Mouse (Mus musculus): ENCODE data around the gene Camta1. TPM values are rescaled to one million over a fixed set of nuclear protein-coding genes. Genes with fewer than 3 reads are reported as not detected.

Gene Camta1
- polyA plus RNA-seq, 1 experiment from 2014 or later: 206 TPM

GRCm38 (mm10) chr4:151232028-151232427, 629.6 kb downstream of the Camta1 start:
- no peaks in the 10 kb centered on the region for H3K27me3 ChIP-seq (ENCODE audit: control insufficient read depth, insufficient read depth, low read length)
- H3K9ac ChIP-seq (replicated peaks; ENCODE audit: low read depth, low read length): no peak overlapping the region
- no peak overlapping the region for H3K27ac ChIP-seq (ENCODE audit: low read depth, low read length)
- no peaks in the 10 kb centered on the region for H3K9me3 ChIP-seq (ENCODE audit: control insufficient read depth, low read length)
- H3K36me3 ChIP-seq (ENCODE audit: control insufficient read depth, insufficient read depth, low read length): no peaks in the 10 kb centered on the region
- no peak overlapping the region for H3K4me2 ChIP-seq (ENCODE audit: low read depth, low read length)
- WGBS: 73% methylated on average over 3 of the region's 3 CpGs
- ATAC-seq (ENCODE audit: low read depth): no peak
- H3K4me1 ChIP-seq (ENCODE audit: control insufficient read depth, insufficient read depth, low read length): no peaks in the 10 kb centered on the region
- H3K4me3 ChIP-seq (ENCODE audit: low read depth, low read length): no peak overlapping the region

- WGBS: 43% methylated on average over 6 of the region's 6 CpGs
- Histone ChIP-seq H3K27me3 (ENCODE audit: control insufficient read depth, insufficient read depth, low read length) (no peaks in the 10 kb centered on the region), H3K9me3 (ENCODE audit: control insufficient read depth, low read length) (no peaks in the 10 kb centered on the region), H3K9ac (replicated peaks; ENCODE audit: low read depth, low read length) (no peak overlapping the region), H3K36me3 (ENCODE audit: control insufficient read depth, insufficient read depth, low read length) (no peaks in the 10 kb centered on the region), H3K4me3 (ENCODE audit: low read depth, low read length) (no peak overlapping the region), H3K4me1 (ENCODE audit: control insufficient read depth, insufficient read depth, low read length) (peaks cover 8% of the 10 kb centered on the region; the same call in 1 of the 2 replicates), H3K27ac (ENCODE audit: low read depth, low read length) (no peak overlapping the region), H3K4me2 (ENCODE audit: low read depth, low read length) (no peak overlapping the region)
- no peak for ATAC-seq (ENCODE audit: low read depth)
Observed at GRCm38 (mm10) chr4:151229073-151229472, 632.6 kb downstream of the Camta1 start.

- H3K9ac ChIP-seq (replicated peaks; ENCODE audit: low read depth, low read length): no peak overlapping the region
Observed at GRCm38 (mm10) chr4:151226496-151226895, 635.2 kb downstream of the Camta1 start.

GRCm38 (mm10) chr4:151224017-151224416, 637.7 kb downstream of the Camta1 start:
- H3K4me1 ChIP-seq (ENCODE audit: control insufficient read depth, insufficient read depth, low read length): peaks cover 24% of the 10 kb centered on the region
- WGBS: 81% methylated on average over 12 of the region's 12 CpGs
- no peaks in the 10 kb centered on the region for H3K27me3 ChIP-seq (ENCODE audit: control insufficient read depth, insufficient read depth, low read length)
- no peaks in the 10 kb centered on the region for H3K36me3 ChIP-seq (ENCODE audit: control insufficient read depth, insufficient read depth, low read length)
- no peak overlapping the region for H3K27ac ChIP-seq (ENCODE audit: low read depth, low read length)
- H3K9ac ChIP-seq (replicated peaks; ENCODE audit: low read depth, low read length): no peak overlapping the region
- H3K4me3 ChIP-seq (ENCODE audit: low read depth, low read length): no peak overlapping the region
- H3K9me3 ChIP-seq (ENCODE audit: control insufficient read depth, low read length): no peaks in the 10 kb centered on the region
- ATAC-seq (ENCODE audit: low read depth): no peak
- H3K4me2 ChIP-seq (ENCODE audit: low read depth, low read length): no peak overlapping the region

More at GRCm38 (mm10) chr4:151226496-151226895, 635.2 kb downstream of the Camta1 start:
- H3K27ac ChIP-seq (ENCODE audit: low read depth, low read length): no peak overlapping the region
- H3K36me3 ChIP-seq (ENCODE audit: control insufficient read depth, insufficient read depth, low read length): no peaks in the 10 kb centered on the region
- peaks cover 24% of the 10 kb centered on the region for H3K4me1 ChIP-seq (ENCODE audit: control insufficient read depth, insufficient read depth, low read length)
- no peak overlapping the region for H3K4me3 ChIP-seq (ENCODE audit: low read depth, low read length)
- H3K27me3 ChIP-seq (ENCODE audit: control insufficient read depth, insufficient read depth, low read length): no peaks in the 10 kb centered on the region
- H3K4me2 ChIP-seq (ENCODE audit: low read depth, low read length): no peak overlapping the region
- H3K9me3 ChIP-seq (ENCODE audit: control insufficient read depth, low read length): no peaks in the 10 kb centered on the region
- ATAC-seq (ENCODE audit: low read depth): no peak
- 6% methylated on average over 9 of the region's 9 CpGs for WGBS

- Histone ChIP-seq H3K27ac (ENCODE audit: low read depth, low read length) (0 out of 2 replicates have a peak overlapping the region, but pooled peaks have one; percentile 28), H3K4me1 (ENCODE audit: control insufficient read depth, insufficient read depth, low read length) (peaks cover 24% of the 10 kb centered on the region), H3K9me3 (ENCODE audit: control insufficient read depth, low read length) (no peaks in the 10 kb centered on the region), H3K4me2 (ENCODE audit: low read depth, low read length) (no peak overlapping the region), H3K36me3 (ENCODE audit: control insufficient read depth, insufficient read depth, low read length) (no peaks in the 10 kb centered on the region), H3K4me3 (ENCODE audit: low read depth, low read length) (no peak overlapping the region), H3K27me3 (ENCODE audit: control insufficient read depth, insufficient read depth, low read length) (no peaks in the 10 kb centered on the region), H3K9ac (replicated peaks; ENCODE audit: low read depth, low read length) (no peak overlapping the region)
- WGBS: 75% methylated on average over 13 of the region's 13 CpGs
- no peak for ATAC-seq (ENCODE audit: low read depth)
Observed at GRCm38 (mm10) chr4:151223263-151223996, 638.2 kb downstream of the Camta1 start.

GRCm38 (mm10) chr4:151222635-151223034, 639.0 kb downstream of the Camta1 start:
- no peaks in the 10 kb centered on the region for H3K27me3 ChIP-seq (ENCODE audit: control insufficient read depth, insufficient read depth, low read length)
- no peak overlapping the region for H3K4me2 ChIP-seq (ENCODE audit: low read depth, low read length)
- H3K36me3 ChIP-seq (ENCODE audit: control insufficient read depth, insufficient read depth, low read length): no peaks in the 10 kb centered on the region
- no peaks in the 10 kb centered on the region for H3K9me3 ChIP-seq (ENCODE audit: control insufficient read depth, low read length)
- H3K4me1 ChIP-seq (ENCODE audit: control insufficient read depth, insufficient read depth, low read length): peaks cover 24% of the 10 kb centered on the region
- H3K9ac ChIP-seq (replicated peaks; ENCODE audit: low read depth, low read length): no peak overlapping the region
- ATAC-seq (ENCODE audit: low read depth): peak; percentile 42
- peak overlapping the region; percentile 66 for H3K27ac ChIP-seq (ENCODE audit: low read depth, low read length)
- 8% methylated on average over 10 of the region's 10 CpGs for WGBS
- H3K4me3 ChIP-seq (ENCODE audit: low read depth, low read length): no peak overlapping the region

GRCm38 (mm10) chr4:151216553-151217292, 645.0 kb downstream of the Camta1 start:
- peak overlapping the region; percentile 23; the same call in 1 of the 2 replicates for H3K27ac ChIP-seq (ENCODE audit: low read depth, low read length)
- no peaks in the 10 kb centered on the region for H3K27me3 ChIP-seq (ENCODE audit: control insufficient read depth, insufficient read depth, low read length)
- H3K4me1 ChIP-seq (ENCODE audit: control insufficient read depth, insufficient read depth, low read length): peaks cover 20% of the 10 kb centered on the region; the same call in 1 of the 2 replicates
- H3K4me3 ChIP-seq (ENCODE audit: low read depth, low read length): no peak overlapping the region
- H3K4me2 ChIP-seq (ENCODE audit: low read depth, low read length): peak overlapping the region; percentile 16; the same call in 1 of the 2 replicates
- H3K9ac ChIP-seq (replicated peaks; ENCODE audit: low read depth, low read length): no peak overlapping the region; the same call in 1 of the 2 replicates
- no peaks in the 10 kb centered on the region for H3K9me3 ChIP-seq (ENCODE audit: control insufficient read depth, low read length)
- 0 out of 2 replicates have a peak, but pooled peaks have one; percentile 28 for ATAC-seq (ENCODE audit: low read depth)
- H3K36me3 ChIP-seq (ENCODE audit: control insufficient read depth, insufficient read depth, low read length): no peaks in the 10 kb centered on the region
- WGBS: 58% methylated on average over 15 of the region's 15 CpGs

- H3K4me3 ChIP-seq (ENCODE audit: low read depth, low read length): no peak overlapping the region
- WGBS: 47% methylated on average over 4 of the region's 4 CpGs
- no peak overlapping the region for H3K27ac ChIP-seq (ENCODE audit: low read depth, low read length)
- H3K27me3 ChIP-seq (ENCODE audit: control insufficient read depth, insufficient read depth, low read length): no peaks in the 10 kb centered on the region
- ATAC-seq (ENCODE audit: low read depth): no peak
- H3K9me3 ChIP-seq (ENCODE audit: control insufficient read depth, low read length): no peaks in the 10 kb centered on the region
- no peak overlapping the region for H3K4me2 ChIP-seq (ENCODE audit: low read depth, low read length)
- H3K36me3 ChIP-seq (ENCODE audit: control insufficient read depth, insufficient read depth, low read length): no peaks in the 10 kb centered on the region
- peaks cover 20% of the 10 kb centered on the region; the same call in 1 of the 2 replicates for H3K4me1 ChIP-seq (ENCODE audit: control insufficient read depth, insufficient read depth, low read length)
- no peak overlapping the region for H3K9ac ChIP-seq (replicated peaks; ENCODE audit: low read depth, low read length)
Observed at GRCm38 (mm10) chr4:151215866-151216265, 645.8 kb downstream of the Camta1 start.

GRCm38 (mm10) chr4:151215179-151215578, 646.5 kb downstream of the Camta1 start:
- no peaks in the 10 kb centered on the region for H3K27me3 ChIP-seq (ENCODE audit: control insufficient read depth, insufficient read depth, low read length)
- ATAC-seq (ENCODE audit: low read depth): no peak
- no peaks in the 10 kb centered on the region for H3K9me3 ChIP-seq (ENCODE audit: control insufficient read depth, low read length)
- no peak overlapping the region for H3K4me2 ChIP-seq (ENCODE audit: low read depth, low read length)
- no peak overlapping the region for H3K9ac ChIP-seq (replicated peaks; ENCODE audit: low read depth, low read length)
- no peak overlapping the region for H3K27ac ChIP-seq (ENCODE audit: low read depth, low read length)
- WGBS: 67% methylated on average over 1 of the region's 1 CpGs
- peaks cover 20% of the 10 kb centered on the region; the same call in 1 of the 2 replicates for H3K4me1 ChIP-seq (ENCODE audit: control insufficient read depth, insufficient read depth, low read length)
- H3K36me3 ChIP-seq (ENCODE audit: control insufficient read depth, insufficient read depth, low read length): no peaks in the 10 kb centered on the region
- no peak overlapping the region for H3K4me3 ChIP-seq (ENCODE audit: low read depth, low read length)
